Mouse (Mus musculus): ENCODE results near the gene Cd101. TPM values are rescaled to one million over a fixed set of nuclear protein-coding genes. Genes with fewer than 3 reads are reported as not detected.

Cd101 gene
- 0.05 TPM in 1 of 2 replicates, not detected in the other for polyA plus RNA-seq (2014; fragmentation: Nextera tagmentation; extraction: Ambion mirVana)

- H3K9ac ChIP-seq (ENCODE audit: low read length) = no peak within 1 kb of the TSS
- no peak within 1 kb of the TSS for H3K27ac ChIP-seq (replicated peaks; ENCODE audit: low read depth, low read length)
- H3K4me3 ChIP-seq (ENCODE audit: low read depth, low read length) = no peak within 1 kb of the TSS
- H3K4me2 ChIP-seq (ENCODE audit: low read depth, severe bottlenecking) = no peak within 1 kb of the TSS
- DNase-seq (ENCODE audit: low spot score) (no peak), ATAC-seq (ENCODE audit: insufficient number of reproducible peaks, low FRiP score, low TSS enrichment, low read depth) (no peak)
- H3K36me3 ChIP-seq (ENCODE audit: control insufficient read depth, insufficient read depth, low read length) = no peaks in the 10 kb centered on the region
- 90% methylated on average over 4 of the region's 4 CpGs for WGBS
- no peaks in the 10 kb centered on the region for H3K27me3 ChIP-seq (ENCODE audit: control insufficient read depth, insufficient read depth, low read length)
- no peaks in the 10 kb centered on the region for H3K9me3 ChIP-seq (ENCODE audit: control insufficient read depth, low read length)
- no peaks in the 10 kb centered on the region for H3K4me1 ChIP-seq (ENCODE audit: control insufficient read depth, insufficient read depth, low read length)
Observed at GRCm38 (mm10) chr3:101029339-101029738, at the start of gene Cd101. Gene Cd101 (minus strand): TSS chr3:101029556.

GRCm38 (mm10) chr3:101078344-101078743 lies 49.0 kb upstream of the Cd101 start:
- H3K4me1 ChIP-seq (ENCODE audit: control insufficient read depth, insufficient read depth, low read length) = peaks cover 4% of the 10 kb centered on the region; the same call in 1 of the 2 replicates
- no peak overlapping the region for H3K4me3 ChIP-seq (ENCODE audit: low read depth, low read length)
- H3K27me3 ChIP-seq (ENCODE audit: control insufficient read depth, insufficient read depth, low read length) = no peaks in the 10 kb centered on the region
- H3K9ac ChIP-seq (ENCODE audit: low read length) = no peak overlapping the region
- WGBS = 93% methylated on average over 1 of the region's 1 CpGs
- ATAC-seq (ENCODE audit: insufficient number of reproducible peaks, low FRiP score, low TSS enrichment, low read depth) (no peak), DNase-seq (ENCODE audit: low spot score) (no peak)
- H3K9me3 ChIP-seq (ENCODE audit: control insufficient read depth, low read length) = no peaks in the 10 kb centered on the region
- H3K27ac ChIP-seq (replicated peaks; ENCODE audit: low read depth, low read length) = no peak overlapping the region
- no peaks in the 10 kb centered on the region for H3K36me3 ChIP-seq (ENCODE audit: control insufficient read depth, insufficient read depth, low read length)
- H3K4me2 ChIP-seq (ENCODE audit: low read depth, severe bottlenecking) = no peak overlapping the region

- WGBS = 93% methylated on average over 6 of the region's 6 CpGs
- H3K36me3 ChIP-seq (ENCODE audit: control insufficient read depth, insufficient read depth, low read length) = no peaks in the 10 kb centered on the region
- no peak for ATAC-seq (ENCODE audit: insufficient number of reproducible peaks, low FRiP score, low TSS enrichment, low read depth)
Observed at GRCm38 (mm10) chr3:101077710-101078100, 48.3 kb upstream of the Cd101 start.

GRCm38 (mm10) chr3:101076966-101077709 lies 47.8 kb upstream of the Cd101 start:
- no peak overlapping the region for H3K27ac ChIP-seq (replicated peaks; ENCODE audit: low read depth, low read length)
- ATAC-seq (ENCODE audit: insufficient number of reproducible peaks, low FRiP score, low TSS enrichment, low read depth) = no peak
- no peaks in the 10 kb centered on the region for H3K27me3 ChIP-seq (ENCODE audit: control insufficient read depth, insufficient read depth, low read length)
- no peak for DNase-seq (ENCODE audit: low spot score)
- no peaks in the 10 kb centered on the region; the same call in 1 of the 2 replicates for H3K36me3 ChIP-seq (ENCODE audit: control insufficient read depth, insufficient read depth, low read length)
- no peaks in the 10 kb centered on the region for H3K9me3 ChIP-seq (ENCODE audit: control insufficient read depth, low read length)
- 93% methylated on average over 25 of the region's 25 CpGs for WGBS
- H3K9ac ChIP-seq (ENCODE audit: low read length) = no peak overlapping the region
- H3K4me2 ChIP-seq (ENCODE audit: low read depth, severe bottlenecking) = no peak overlapping the region
- peaks cover 4% of the 10 kb centered on the region; the same call in 1 of the 2 replicates for H3K4me1 ChIP-seq (ENCODE audit: control insufficient read depth, insufficient read depth, low read length)
- no peak overlapping the region for H3K4me3 ChIP-seq (ENCODE audit: low read depth, low read length)

More at GRCm38 (mm10) chr3:101077710-101078100, 48.3 kb upstream of the Cd101 start:
- H3K4me3 ChIP-seq (ENCODE audit: low read depth, low read length) = no peak overlapping the region
- H3K4me2 ChIP-seq (ENCODE audit: low read depth, severe bottlenecking) = no peak overlapping the region
- H3K27me3 ChIP-seq (ENCODE audit: control insufficient read depth, insufficient read depth, low read length) = no peaks in the 10 kb centered on the region
- H3K4me1 ChIP-seq (ENCODE audit: control insufficient read depth, insufficient read depth, low read length) = peaks cover 4% of the 10 kb centered on the region; the same call in 1 of the 2 replicates
- H3K27ac ChIP-seq (replicated peaks; ENCODE audit: low read depth, low read length) = no peak overlapping the region
- H3K9me3 ChIP-seq (ENCODE audit: control insufficient read depth, low read length) = no peaks in the 10 kb centered on the region
- DNase-seq (ENCODE audit: low spot score) = no peak
- H3K9ac ChIP-seq (ENCODE audit: low read length) = no peak overlapping the region

GRCm38 (mm10) chr3:101075866-101076265 lies 46.5 kb upstream of the Cd101 start:
- Histone ChIP-seq H3K36me3 (ENCODE audit: control insufficient read depth, insufficient read depth, low read length) (no peaks in the 10 kb centered on the region; the same call in 1 of the 2 replicates), H3K4me3 (ENCODE audit: low read depth, low read length) (no peak overlapping the region), H3K9ac (ENCODE audit: low read length) (no peak overlapping the region), H3K27me3 (ENCODE audit: control insufficient read depth, insufficient read depth, low read length) (no peaks in the 10 kb centered on the region), H3K4me1 (ENCODE audit: control insufficient read depth, insufficient read depth, low read length) (peaks cover 3% of the 10 kb centered on the region; the same call in 1 of the 2 replicates), H3K27ac (replicated peaks; ENCODE audit: low read depth, low read length) (no peak overlapping the region), H3K9me3 (ENCODE audit: control insufficient read depth, low read length) (no peaks in the 10 kb centered on the region), H3K4me2 (ENCODE audit: low read depth, severe bottlenecking) (no peak overlapping the region)
- 79% methylated on average over 3 of the region's 3 CpGs for WGBS
- no peak for ATAC-seq (ENCODE audit: insufficient number of reproducible peaks, low FRiP score, low TSS enrichment, low read depth)
- DNase-seq (ENCODE audit: low spot score) = no peak

- no peak overlapping the region for H3K9ac ChIP-seq (ENCODE audit: low read length)
- no peaks in the 10 kb centered on the region; the same call in 1 of the 2 replicates for H3K36me3 ChIP-seq (ENCODE audit: control insufficient read depth, insufficient read depth, low read length)
- no peak overlapping the region for H3K4me2 ChIP-seq (ENCODE audit: low read depth, severe bottlenecking)
- H3K27me3 ChIP-seq (ENCODE audit: control insufficient read depth, insufficient read depth, low read length) = no peaks in the 10 kb centered on the region
- H3K27ac ChIP-seq (replicated peaks; ENCODE audit: low read depth, low read length) = no peak overlapping the region
- 81% methylated on average over 9 of the region's 9 CpGs for WGBS
- H3K4me1 ChIP-seq (ENCODE audit: control insufficient read depth, insufficient read depth, low read length) = peaks cover 11% of the 10 kb centered on the region
- H3K9me3 ChIP-seq (ENCODE audit: control insufficient read depth, low read length) = no peaks in the 10 kb centered on the region
- DNase-seq (ENCODE audit: low spot score) (no peak), ATAC-seq (ENCODE audit: insufficient number of reproducible peaks, low FRiP score, low TSS enrichment, low read depth) (no peak)
- H3K4me3 ChIP-seq (ENCODE audit: low read depth, low read length) = no peak overlapping the region
Observed at GRCm38 (mm10) chr3:101073384-101073783, 44.0 kb upstream of the Cd101 start.

- Histone ChIP-seq H3K27me3 (ENCODE audit: control insufficient read depth, insufficient read depth, low read length) (no peaks in the 10 kb centered on the region), H3K9ac (ENCODE audit: low read length) (no peak overlapping the region), H3K9me3 (ENCODE audit: control insufficient read depth, low read length) (no peaks in the 10 kb centered on the region), H3K4me3 (ENCODE audit: low read depth, low read length) (no peak overlapping the region), H3K36me3 (ENCODE audit: control insufficient read depth, insufficient read depth, low read length) (no peaks in the 10 kb centered on the region; the same call in 1 of the 2 replicates), H3K4me1 (ENCODE audit: control insufficient read depth, insufficient read depth, low read length) (peaks cover 14% of the 10 kb centered on the region), H3K4me2 (ENCODE audit: low read depth, severe bottlenecking) (no peak overlapping the region), H3K27ac (replicated peaks; ENCODE audit: low read depth, low read length) (no peak overlapping the region)
- DNase-seq (ENCODE audit: low spot score) (no peak), ATAC-seq (ENCODE audit: insufficient number of reproducible peaks, low FRiP score, low TSS enrichment, low read depth) (no peak)
- WGBS = 79% methylated on average over 15 of the region's 15 CpGs
Observed at GRCm38 (mm10) chr3:101072506-101073215, 43.3 kb upstream of the Cd101 start.

- no peak overlapping the region for H3K27ac ChIP-seq (replicated peaks; ENCODE audit: low read depth, low read length)
- H3K27me3 ChIP-seq (ENCODE audit: control insufficient read depth, insufficient read depth, low read length) = no peaks in the 10 kb centered on the region
- peaks cover 14% of the 10 kb centered on the region for H3K4me1 ChIP-seq (ENCODE audit: control insufficient read depth, insufficient read depth, low read length)
- H3K4me3 ChIP-seq (ENCODE audit: low read depth, low read length) = no peak overlapping the region
- H3K4me2 ChIP-seq (ENCODE audit: low read depth, severe bottlenecking) = no peak overlapping the region
- ATAC-seq (ENCODE audit: insufficient number of reproducible peaks, low FRiP score, low TSS enrichment, low read depth) (no peak), DNase-seq (ENCODE audit: low spot score) (no peak)
- H3K9me3 ChIP-seq (ENCODE audit: control insufficient read depth, low read length) = no peaks in the 10 kb centered on the region
- H3K36me3 ChIP-seq (ENCODE audit: control insufficient read depth, insufficient read depth, low read length) = no peaks in the 10 kb centered on the region; the same call in 1 of the 2 replicates
- H3K9ac ChIP-seq (ENCODE audit: low read length) = no peak overlapping the region
Observed at GRCm38 (mm10) chr3:101071576-101071975, 42.2 kb upstream of the Cd101 start.

Data from limb, embryonic 11.5 days (tissue).